Mouse (Mus musculus) embryonic fibroblast, embryonic 13.5 days (primary cell): ENCODE measurements at regions not wholly inside any gene's neighbourhood (a gene's known extent, or its start where the extent isn't known, plus 50 kb on each side); places are given as distances from the start of the nearest gene placed in this dataset.

Experiments
- H3K27ac ChIP-seq: 2 replicates; pipeline ENCODE4 v1.5.1; 2012; ENCODE audit warnings: low read length, control low read depth, inconsistent platforms; ENCODE audit not compliant: insufficient read depth
- H3K4me1 ChIP-seq: 2 replicates; pipeline ENCODE4 v1.6.1; 2011; ENCODE audit warnings: low read length; ENCODE audit not compliant: control insufficient read depth, insufficient read depth
- H3K4me3 ChIP-seq: 2 replicates; pipeline ENCODE4 v1.5.1; 2011; ENCODE audit warnings: mild to moderate bottlenecking, control low read depth, low read length; ENCODE audit not compliant: insufficient read depth
- CTCF ChIP-seq: IDR thresholded peaks from 2 replicates; pipeline ENCODE4 v1.5.1; 2011; ENCODE audit warnings: mild to moderate bottlenecking, control low read depth, low read length, moderate library complexity, borderline replicate concordance; ENCODE audit not compliant: insufficient read depth
- POLR2A ChIP-seq: IDR thresholded peaks from 2 replicates; pipeline ENCODE4 v1.6.1; 2011; ENCODE audit warnings: low read depth, mild to moderate bottlenecking, control low read depth, low read length, moderate library complexity

GRCm38 (mm10) chr14:82065173-82065572, 2081.3 kb downstream of the Olfm4 start:
- no peak for TF ChIP-seq POLR2A
- no peak for TF ChIP-seq CTCF
- Histone ChIP-seq H3K27ac (peak overlapping the region; percentile 93), H3K4me3 (no peak overlapping the region), H3K4me1 (peaks cover 3% of the 10 kb centered on the region; the same call in 1 of the 2 replicates)

- TF ChIP-seq CTCF (no peak), POLR2A (no peak)
- no peak overlapping the region for H3K27ac ChIP-seq
- H3K4me3 ChIP-seq = no peak overlapping the region
- H3K4me1 ChIP-seq = no peaks in the 10 kb centered on the region
These were observed 2117.8 kb downstream of the Olfm4 start for GRCm38 (mm10) chr14:82101643-82102042.

GRCm38 (mm10) chr14:82112851-82113250, 2129.0 kb downstream of the Olfm4 start:
- Histone ChIP-seq H3K4me1 (no peaks in the 10 kb centered on the region), H3K4me3 (no peak overlapping the region), H3K27ac (no peak overlapping the region)
- TF ChIP-seq CTCF = no peak
- TF ChIP-seq POLR2A = no peak

GRCm38 (mm10) chr14:82148827-82149498, 2165.1 kb downstream of the Olfm4 start:
- no peak overlapping the region for H3K27ac ChIP-seq
- no peak overlapping the region for H3K4me3 ChIP-seq
- H3K4me1 ChIP-seq = no peaks in the 10 kb centered on the region
- TF ChIP-seq CTCF (no peak), POLR2A (no peak)

GRCm38 (mm10) chr14:82185334-82185733, 2201.5 kb downstream of the Olfm4 start:
- no peak for TF ChIP-seq CTCF
- no peak for TF ChIP-seq POLR2A
- Histone ChIP-seq H3K4me1 (no peaks in the 10 kb centered on the region), H3K27ac (no peak overlapping the region), H3K4me3 (no peak overlapping the region)

DNA sequence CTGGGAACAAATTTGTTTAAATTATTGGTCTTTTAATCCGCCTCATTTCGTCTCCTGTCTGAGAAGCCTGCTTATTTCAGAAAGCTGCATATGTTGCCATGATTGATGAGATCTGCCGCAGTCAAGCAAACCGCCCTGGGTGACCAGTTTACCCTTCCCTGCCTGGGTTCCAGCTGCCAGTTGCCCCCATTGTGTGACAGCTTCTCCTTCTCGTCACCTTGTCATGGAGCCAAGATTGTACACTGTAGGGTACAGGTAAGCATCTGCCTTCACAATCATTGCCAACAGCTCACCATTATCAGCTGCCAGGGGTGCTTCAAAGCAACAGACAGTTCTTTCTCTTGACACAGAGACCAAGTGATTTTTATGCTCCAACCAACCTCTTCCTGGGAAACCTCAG, 2226.5 kb downstream of the Olfm4 start:
- H3K4me3 ChIP-seq = no peak overlapping the region
- no peak for TF ChIP-seq CTCF
- TF ChIP-seq POLR2A = no peak
- no peak overlapping the region for H3K27ac ChIP-seq
- H3K4me1 ChIP-seq = no peaks in the 10 kb centered on the region

- Histone ChIP-seq H3K4me3 (no peak overlapping the region), H3K4me1 (no peaks in the 10 kb centered on the region), H3K27ac (no peak overlapping the region)
- TF ChIP-seq POLR2A (no peak), CTCF (no peak)
These were observed 2214.8 kb upstream of the Pcdh17 start for GRCm38 (mm10) chr14:82228522-82228921.

- Histone ChIP-seq H3K27ac (no peak overlapping the region), H3K4me3 (no peak overlapping the region), H3K4me1 (no peaks in the 10 kb centered on the region)
- TF ChIP-seq POLR2A (no peak), CTCF (no peak)
These were observed 2207.1 kb upstream of the Pcdh17 start for GRCm38 (mm10) chr14:82236238-82236637.

GRCm38 (mm10) chr14:82243321-82243720, 2200.0 kb upstream of the Pcdh17 start:
- no peak overlapping the region for H3K4me3 ChIP-seq
- TF ChIP-seq CTCF (no peak), POLR2A (no peak)
- no peaks in the 10 kb centered on the region for H3K4me1 ChIP-seq
- H3K27ac ChIP-seq = no peak overlapping the region

GRCm38 (mm10) chr14:82244891-82245290, 2198.5 kb upstream of the Pcdh17 start:
- Histone ChIP-seq H3K4me3 (no peak overlapping the region), H3K27ac (no peak overlapping the region), H3K4me1 (no peaks in the 10 kb centered on the region)
- TF ChIP-seq CTCF = no peak
- TF ChIP-seq POLR2A = no peak
